Mouse (Mus musculus): ENCODE results near the gene Bcl11a. TPM values are rescaled to one million over a fixed set of nuclear protein-coding genes. Genes with fewer than 3 reads are reported as not detected.

Gene Bcl11a
- polyA plus RNA-seq, 1 experiment from 2014 or later, result 89.1 TPM

DNA sequence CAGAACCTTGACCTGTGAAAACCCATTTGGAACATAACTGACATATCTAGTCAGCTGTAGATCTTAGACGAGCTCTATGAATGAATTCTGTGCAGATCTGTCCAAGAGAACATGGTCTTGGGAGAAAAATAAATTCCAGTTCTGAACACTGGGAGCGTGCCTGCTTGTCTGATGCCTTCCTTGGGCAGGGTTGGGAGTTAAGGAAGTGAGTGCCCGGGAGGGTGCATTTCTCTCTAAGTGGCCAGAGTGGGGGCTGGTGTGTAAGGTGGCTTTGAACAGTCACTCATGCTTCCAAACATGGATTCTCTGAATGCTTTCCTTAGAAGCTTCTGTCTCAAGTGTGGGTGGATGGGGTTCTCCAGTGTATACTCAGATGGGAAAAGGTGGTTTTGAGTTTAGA is 31.1 kb downstream of the Bcl11a start:
- Histone ChIP-seq H3K27ac (no peak overlapping the region), H3K9me3 (replicated peaks) (no peaks in the 10 kb centered on the region), H3K4me3 (no peak overlapping the region), H3K27me3 (no peaks in the 10 kb centered on the region), H3K4me2 (replicated peaks) (no peak overlapping the region), H3K36me3 (0 out of 2 replicates have a peak, but pooled peaks cover 1% of the 10 kb centered on the region), H3K9ac (no peak overlapping the region), H3K4me1 (peaks cover 44% of the 10 kb centered on the region)
- no peak for ATAC-seq (ENCODE audit: low FRiP score)
- WGBS, result 75% methylated on average over 3 of the region's 3 CpGs

- H3K9ac ChIP-seq, result no peak overlapping the region
- 0 out of 2 replicates have a peak, but pooled peaks cover 4% of the 10 kb centered on the region for H3K36me3 ChIP-seq
- H3K4me1 ChIP-seq, result peaks cover 44% of the 10 kb centered on the region
- H3K27me3 ChIP-seq, result no peaks in the 10 kb centered on the region
- H3K4me3 ChIP-seq, result no peak overlapping the region
- H3K4me2 ChIP-seq (replicated peaks), result no peak overlapping the region
- H3K27ac ChIP-seq, result 0 out of 2 replicates have a peak overlapping the region, but pooled peaks have one; percentile 35
- no peaks in the 10 kb centered on the region for H3K9me3 ChIP-seq (replicated peaks)
- WGBS, result 91% methylated on average over 3 of the region's 3 CpGs
- no peak; the same call in 1 of the 2 replicates for ATAC-seq (ENCODE audit: low FRiP score)
These were observed 31.5 kb downstream of the Bcl11a start for GRCm38 (mm10) chr11:24109388-24109787.

- Histone ChIP-seq H3K4me1 (peaks cover 42% of the 10 kb centered on the region), H3K36me3 (0 out of 2 replicates have a peak, but pooled peaks cover 4% of the 10 kb centered on the region), H3K4me3 (no peak overlapping the region), H3K4me2 (replicated peaks) (no peak overlapping the region), H3K9me3 (replicated peaks) (no peaks in the 10 kb centered on the region), H3K27me3 (no peaks in the 10 kb centered on the region), H3K27ac (0 out of 2 replicates have a peak overlapping the region, but pooled peaks have one; percentile 35), H3K9ac (no peak overlapping the region)
- ATAC-seq (ENCODE audit: low FRiP score), result 0 out of 2 replicates have a peak, but pooled peaks have one; percentile 12
- 79% methylated on average over 2 of the region's 2 CpGs for WGBS
These were observed 32.3 kb downstream of the Bcl11a start for GRCm38 (mm10) chr11:24110113-24110512.

DNA sequence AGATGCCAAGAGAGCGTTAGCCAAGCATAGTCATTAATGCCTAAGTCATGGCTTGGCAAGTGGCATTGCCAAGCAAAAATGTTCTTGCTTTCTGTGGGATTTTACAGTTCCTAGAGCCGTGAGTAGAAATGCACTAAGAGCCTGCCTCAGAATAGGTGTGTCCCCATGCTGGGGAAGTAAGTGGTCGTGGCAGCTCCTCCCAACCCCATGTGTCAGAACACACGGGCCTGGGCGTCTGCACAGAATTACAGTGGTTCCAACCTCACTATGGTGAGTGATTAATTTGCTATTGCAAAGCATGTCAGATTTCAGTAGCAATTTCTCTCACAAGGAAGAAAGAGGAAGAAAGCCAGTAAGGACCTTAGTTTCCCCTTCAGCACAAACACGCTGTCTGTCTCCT is 33.9 kb downstream of the Bcl11a start:
- no peak overlapping the region for H3K4me2 ChIP-seq (replicated peaks)
- H3K4me1 ChIP-seq, result peaks cover 41% of the 10 kb centered on the region
- no peak overlapping the region for H3K27ac ChIP-seq
- 57% methylated on average over 6 of the region's 6 CpGs for WGBS
- H3K4me3 ChIP-seq, result no peak overlapping the region
- ATAC-seq (ENCODE audit: low FRiP score), result no peak
- no peaks in the 10 kb centered on the region for H3K27me3 ChIP-seq
- H3K9me3 ChIP-seq (replicated peaks), result no peaks in the 10 kb centered on the region
- H3K36me3 ChIP-seq, result 0 out of 2 replicates have a peak, but pooled peaks cover 4% of the 10 kb centered on the region
- H3K9ac ChIP-seq, result no peak overlapping the region

- Histone ChIP-seq H3K4me3 (no peak overlapping the region), H3K9me3 (replicated peaks) (no peaks in the 10 kb centered on the region), H3K27ac (no peak overlapping the region), H3K36me3 (0 out of 2 replicates have a peak, but pooled peaks cover 12% of the 10 kb centered on the region), H3K27me3 (no peaks in the 10 kb centered on the region), H3K4me1 (peaks cover 36% of the 10 kb centered on the region), H3K4me2 (replicated peaks) (no peak overlapping the region), H3K9ac (no peak overlapping the region)
- 81% methylated on average over 12 of the region's 12 CpGs for WGBS
- no peak for ATAC-seq (ENCODE audit: low FRiP score)
These were observed 37.3 kb downstream of the Bcl11a start for GRCm38 (mm10) chr11:24115017-24115752.

DNA sequence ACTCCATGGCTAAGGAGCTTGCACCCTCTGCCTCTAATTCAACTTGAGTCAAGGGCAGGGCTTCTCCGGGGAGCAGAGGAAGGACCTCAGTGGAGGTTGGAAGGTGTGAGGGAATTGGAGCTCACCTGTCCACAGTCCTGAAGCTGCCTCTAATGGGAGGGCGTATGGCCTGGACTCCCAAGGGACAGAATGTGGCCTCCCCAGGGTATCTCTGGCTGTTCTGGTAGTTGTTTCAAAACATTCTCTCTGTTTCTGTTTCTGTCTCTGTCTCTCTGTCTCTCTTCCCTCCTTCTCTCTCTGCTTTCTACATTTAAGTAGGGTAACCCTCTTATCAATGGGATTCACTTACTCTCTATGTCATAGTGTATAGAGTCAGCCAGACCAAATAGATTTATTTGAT is 38.2 kb downstream of the Bcl11a start:
- no peak overlapping the region for H3K27ac ChIP-seq
- H3K4me3 ChIP-seq, result no peak overlapping the region
- ATAC-seq (ENCODE audit: low FRiP score), result no peak
- 0 out of 2 replicates have a peak, but pooled peaks cover 12% of the 10 kb centered on the region for H3K36me3 ChIP-seq
- H3K4me2 ChIP-seq (replicated peaks), result no peak overlapping the region
- WGBS, result 87% methylated on average over 2 of the region's 2 CpGs
- H3K4me1 ChIP-seq, result peaks cover 37% of the 10 kb centered on the region
- no peaks in the 10 kb centered on the region for H3K9me3 ChIP-seq (replicated peaks)
- no peak overlapping the region for H3K9ac ChIP-seq
- H3K27me3 ChIP-seq, result no peaks in the 10 kb centered on the region

DNA sequence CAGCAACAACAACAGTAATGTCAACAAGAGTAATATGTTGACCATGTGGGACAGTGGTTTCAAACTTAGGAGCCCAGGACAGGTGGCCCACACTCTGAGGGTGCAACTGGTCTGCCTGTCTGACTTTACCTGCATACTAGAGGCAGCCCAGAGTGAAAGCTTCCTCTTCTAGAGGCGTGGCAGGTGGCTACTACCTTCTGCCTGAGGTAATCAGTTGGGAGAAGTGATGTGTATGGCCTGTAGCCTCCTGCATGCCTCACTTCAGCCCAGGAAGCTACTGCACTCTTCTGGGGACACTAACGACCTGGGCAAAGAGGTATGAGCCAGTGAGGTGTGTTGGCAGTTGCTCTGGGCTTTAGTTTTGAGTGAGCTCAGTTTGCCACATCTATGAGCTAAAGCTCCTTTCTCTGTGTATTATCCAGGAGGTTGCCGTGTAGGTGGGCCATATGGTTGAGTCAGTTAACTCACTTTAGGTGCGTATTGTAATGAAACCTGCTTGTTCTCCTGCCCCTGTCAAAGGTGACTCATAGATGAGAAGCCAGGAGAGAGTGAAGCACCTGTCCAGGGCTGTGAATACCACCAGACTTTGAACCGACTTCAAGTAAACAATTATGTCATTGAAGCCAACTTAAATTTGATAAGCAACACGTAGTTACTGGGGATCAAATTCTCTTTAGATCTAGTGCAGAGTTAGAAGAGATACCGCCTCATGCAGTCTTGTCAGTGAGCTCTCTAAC is 38.9 kb downstream of the Bcl11a start:
- Histone ChIP-seq H3K27me3 (no peaks in the 10 kb centered on the region), H3K9me3 (replicated peaks) (no peaks in the 10 kb centered on the region), H3K36me3 (0 out of 2 replicates have a peak, but pooled peaks cover 12% of the 10 kb centered on the region), H3K4me2 (replicated peaks) (no peak overlapping the region), H3K4me3 (no peak overlapping the region), H3K4me1 (peaks cover 43% of the 10 kb centered on the region), H3K9ac (no peak overlapping the region), H3K27ac (no peak overlapping the region)
- WGBS, result 92% methylated on average over 7 of the region's 7 CpGs
- ATAC-seq (ENCODE audit: low FRiP score), result no peak

GRCm38 (mm10) chr11:24121136-24121535 is 43.3 kb downstream of the Bcl11a start:
- H3K4me1 ChIP-seq, result peaks cover 50% of the 10 kb centered on the region
- 76% methylated on average over 9 of the region's 9 CpGs for WGBS

DNA sequence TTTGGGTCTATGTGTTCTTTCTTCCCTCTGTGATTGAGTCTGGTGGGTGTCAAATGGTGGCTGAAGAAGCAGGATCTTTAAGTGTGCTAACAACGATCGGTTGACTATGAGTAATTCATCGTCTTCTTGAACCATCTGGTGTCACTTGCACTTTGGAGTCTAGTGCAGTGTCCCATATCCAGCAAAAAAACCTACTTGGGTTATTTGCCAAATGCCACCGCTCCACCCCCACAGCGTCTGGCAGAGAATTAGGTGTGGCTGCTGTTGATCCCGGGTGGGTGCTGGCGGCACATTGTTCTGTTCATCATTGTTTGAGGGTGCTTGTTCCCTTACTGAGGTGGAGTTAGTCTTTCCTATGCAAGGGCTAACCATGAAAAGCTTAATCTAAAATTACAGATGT is 45.0 kb downstream of the Bcl11a start:
- no peak overlapping the region for H3K4me3 ChIP-seq
- no peak overlapping the region for H3K4me2 ChIP-seq (replicated peaks)
- no peak overlapping the region for H3K9ac ChIP-seq
- no peaks in the 10 kb centered on the region for H3K27me3 ChIP-seq
- peaks cover under 1% of the 10 kb centered on the region; the same call in 1 of the 2 replicates for H3K36me3 ChIP-seq
- H3K9me3 ChIP-seq (replicated peaks), result no peaks in the 10 kb centered on the region
- H3K4me1 ChIP-seq, result peaks cover 53% of the 10 kb centered on the region
- no peak overlapping the region for H3K27ac ChIP-seq
- no peak for ATAC-seq (ENCODE audit: low FRiP score)
- WGBS, result 91% methylated on average over 7 of the region's 7 CpGs

More at GRCm38 (mm10) chr11:24121136-24121535, 43.3 kb downstream of the Bcl11a start:
- no peak overlapping the region for H3K4me2 ChIP-seq (replicated peaks)
- 0 out of 2 replicates have a peak, but pooled peaks cover 8% of the 10 kb centered on the region for H3K36me3 ChIP-seq
- no peak overlapping the region for H3K27ac ChIP-seq
- H3K9ac ChIP-seq, result no peak overlapping the region
- no peaks in the 10 kb centered on the region for H3K27me3 ChIP-seq
- ATAC-seq (ENCODE audit: low FRiP score), result no peak
- H3K4me3 ChIP-seq, result no peak overlapping the region
- H3K9me3 ChIP-seq (replicated peaks), result no peaks in the 10 kb centered on the region

DNA sequence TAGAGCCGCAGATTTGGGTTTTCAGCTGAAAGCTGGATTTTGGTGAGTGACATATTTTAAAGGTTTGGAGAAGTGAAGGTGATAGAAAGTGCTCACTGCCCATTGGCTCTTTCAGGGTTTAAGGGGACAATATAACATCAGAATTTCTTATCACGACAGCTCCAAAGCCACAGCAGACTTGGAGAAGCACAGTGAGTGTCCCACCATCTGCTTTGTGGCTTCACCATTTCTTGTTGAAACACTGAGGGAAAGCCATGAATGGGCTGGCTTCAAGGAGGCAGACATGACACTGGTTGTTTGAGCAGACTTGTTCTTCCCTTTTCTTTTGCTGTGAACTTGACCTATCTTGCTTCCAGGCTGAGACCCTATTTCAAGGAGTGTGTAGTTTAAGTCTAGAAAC is 46.1 kb downstream of the Bcl11a start:
- Histone ChIP-seq H3K4me3 (no peak overlapping the region), H3K27me3 (no peaks in the 10 kb centered on the region), H3K9ac (no peak overlapping the region), H3K9me3 (replicated peaks) (no peaks in the 10 kb centered on the region), H3K4me1 (peaks cover 50% of the 10 kb centered on the region), H3K4me2 (replicated peaks) (no peak overlapping the region), H3K27ac (no peak overlapping the region), H3K36me3 (no peaks in the 10 kb centered on the region; the same call in 1 of the 2 replicates)
- no peak for ATAC-seq (ENCODE audit: low FRiP score)
- 88% methylated on average over 2 of the region's 2 CpGs for WGBS

DNA sequence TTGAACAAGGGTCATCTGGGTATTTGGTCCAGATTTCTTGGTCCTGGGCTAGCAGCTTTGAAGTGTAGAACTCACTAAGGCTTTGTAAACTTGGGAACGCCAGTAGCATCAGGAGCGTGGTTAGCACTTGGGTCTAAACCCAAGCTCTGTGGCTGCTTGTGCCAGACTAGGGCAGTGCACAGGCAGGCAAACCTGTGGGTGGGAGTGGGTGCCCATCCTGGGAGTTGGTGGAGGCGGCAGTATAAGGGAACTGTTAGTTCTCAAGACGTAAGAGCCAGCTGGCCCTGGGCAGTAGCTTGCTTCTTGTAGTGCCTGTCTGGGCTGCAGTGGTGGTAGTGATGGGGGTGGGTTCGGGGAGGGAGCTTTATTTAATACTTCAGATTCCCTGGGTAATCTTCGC is 47.2 kb downstream of the Bcl11a start:
- no peak for ATAC-seq (ENCODE audit: low FRiP score)
- 85% methylated on average over 6 of the region's 6 CpGs for WGBS
- Histone ChIP-seq H3K27me3 (no peaks in the 10 kb centered on the region), H3K4me2 (replicated peaks) (no peak overlapping the region), H3K4me3 (no peak overlapping the region), H3K9me3 (replicated peaks) (no peaks in the 10 kb centered on the region), H3K9ac (no peak overlapping the region), H3K36me3 (peaks cover 4% of the 10 kb centered on the region; the same call in 1 of the 2 replicates), H3K4me1 (peaks cover 49% of the 10 kb centered on the region), H3K27ac (no peak overlapping the region)

DNA sequence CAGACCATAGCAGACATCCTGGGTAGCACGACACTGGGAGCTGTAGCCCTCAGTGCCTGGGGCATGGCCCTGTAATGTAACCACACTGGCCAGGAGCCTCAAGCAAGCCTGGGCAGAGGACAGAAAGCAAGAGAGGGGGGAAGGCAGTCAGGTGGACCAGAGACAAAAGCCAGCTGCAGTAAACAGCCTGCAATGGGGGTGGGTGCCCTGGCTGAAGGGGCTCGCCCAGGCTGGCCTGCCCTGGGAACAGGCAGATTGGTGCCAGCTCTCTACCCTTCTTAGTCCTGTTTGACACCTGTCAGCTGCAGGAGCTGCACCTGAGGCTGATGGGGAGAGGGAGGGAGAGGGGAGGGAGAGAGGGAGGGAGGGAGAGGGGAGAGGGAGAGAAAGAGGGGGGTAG is 50.1 kb downstream of the Bcl11a start:
- Histone ChIP-seq H3K27me3 (no peaks in the 10 kb centered on the region), H3K4me3 (no peak overlapping the region), H3K4me2 (replicated peaks) (no peak overlapping the region), H3K36me3 (peaks cover 4% of the 10 kb centered on the region; the same call in 1 of the 2 replicates), H3K4me1 (peaks cover 41% of the 10 kb centered on the region), H3K27ac (0 out of 2 replicates have a peak overlapping the region, but pooled peaks have one; percentile 17), H3K9ac (no peak overlapping the region), H3K9me3 (replicated peaks) (no peaks in the 10 kb centered on the region)
- 62% methylated on average over 2 of the region's 2 CpGs for WGBS
- ATAC-seq (ENCODE audit: low FRiP score), result peak; percentile 27; the same call in 1 of the 2 replicates
